Mouse (Mus musculus): ENCODE results near the gene Gak. TPM values are rescaled to one million over a fixed set of nuclear protein-coding genes. Genes with fewer than 3 reads are reported as not detected.

Gene Gak
- polyA plus RNA-seq, 1 experiment from 2014 or later = 75.7 TPM

GRCm38 (mm10) chr5:108669986-108670385 lies 40.4 kb upstream of the Gak start:
- Histone ChIP-seq H3K4me1 (ENCODE audit: control insufficient read depth, insufficient read depth, low read length) (peaks cover 12% of the 10 kb centered on the region), H3K9me3 (ENCODE audit: control insufficient read depth, low read length) (no peaks in the 10 kb centered on the region), H3K36me3 (ENCODE audit: control insufficient read depth, insufficient read depth, low read length) (peaks cover 8% of the 10 kb centered on the region), H3K27me3 (replicated peaks; ENCODE audit: control insufficient read depth, insufficient read depth, low read length) (no peaks in the 10 kb centered on the region), H3K4me3 (ENCODE audit: low read length) (peak overlapping the region; percentile 59; the same call in 1 of the 2 replicates), H3K9ac (ENCODE audit: low read depth, low read length) (peak overlapping the region; percentile 78), H3K27ac (ENCODE audit: low read length) (no peak overlapping the region; the same call in 1 of the 2 replicates), H3K4me2 (ENCODE audit: low read depth, low read length) (peak overlapping the region; percentile 63)
- no peak for ATAC-seq
- 77% methylated on average over 9 of the region's 9 CpGs for WGBS

DNA sequence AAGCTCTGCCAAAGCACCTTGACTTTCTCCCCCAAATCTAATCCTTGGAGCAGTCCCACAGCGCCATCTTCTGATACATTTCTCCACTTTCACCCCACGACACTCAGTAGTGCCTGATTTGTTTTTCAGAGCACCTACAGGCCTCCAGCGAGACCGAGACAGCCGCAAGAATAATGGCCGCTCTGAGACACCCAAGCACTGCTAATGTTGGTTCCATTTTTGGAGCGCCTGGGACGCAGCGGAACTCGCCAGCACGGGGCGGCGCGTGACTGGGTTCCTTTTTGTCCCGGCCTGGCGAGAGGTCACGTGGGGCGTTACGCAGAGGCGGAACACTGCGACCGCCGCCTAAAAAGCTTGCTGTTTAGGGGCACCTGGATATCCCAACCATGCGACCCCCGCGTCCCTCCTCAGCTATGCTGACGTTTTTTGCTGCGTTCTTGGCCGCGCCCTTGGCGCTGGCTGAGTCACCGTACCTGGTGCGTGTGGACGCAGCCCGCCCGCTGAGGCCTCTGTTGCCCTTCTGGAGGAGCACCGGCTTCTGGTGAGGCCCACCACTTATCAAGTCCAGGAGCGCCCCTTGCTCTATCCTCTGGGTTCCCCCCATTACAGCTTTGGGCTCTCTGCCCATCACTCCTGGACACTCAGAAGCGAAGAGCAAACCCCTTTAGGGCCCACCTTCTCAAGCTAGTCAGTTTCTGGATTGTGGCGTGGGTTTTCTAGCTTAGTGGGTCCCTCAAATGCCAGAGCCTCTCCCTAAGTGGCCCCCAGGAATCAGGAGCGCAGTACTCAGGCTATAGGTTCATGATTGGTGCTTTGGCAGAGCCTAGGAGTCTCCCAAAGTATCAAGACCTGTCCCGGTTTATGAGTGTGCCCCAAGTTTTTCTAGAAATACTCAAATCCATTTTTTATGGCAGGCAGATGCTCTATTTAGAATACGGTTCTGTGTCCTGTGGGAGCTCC lies 39.7 kb upstream of the Gak start, which contains the start of gene Dgkq:
Gene Dgkq, minus strand, starts transcription at position 696 of the 960 bp plus-strand sequence.
- H3K4me2 ChIP-seq (ENCODE audit: low read depth, low read length) = peak within 1 kb of the TSS; percentile 63
- H3K9ac ChIP-seq (ENCODE audit: low read depth, low read length) = peak within 1 kb of the TSS; percentile 78
- peaks cover 8% of the 10 kb centered on the region for H3K36me3 ChIP-seq (ENCODE audit: control insufficient read depth, insufficient read depth, low read length)
- H3K27me3 ChIP-seq (replicated peaks; ENCODE audit: control insufficient read depth, insufficient read depth, low read length) = no peaks in the 10 kb centered on the region
- H3K4me1 ChIP-seq (ENCODE audit: control insufficient read depth, insufficient read depth, low read length) = peaks cover 12% of the 10 kb centered on the region
- peak; percentile 85 for ATAC-seq
- H3K4me3 ChIP-seq (ENCODE audit: low read length) = peak within 1 kb of the TSS; percentile 59
- peak within 1 kb of the TSS; percentile 77 for H3K27ac ChIP-seq (ENCODE audit: low read length)
- WGBS = 4% methylated on average over 43 of the region's 43 CpGs
- H3K9me3 ChIP-seq (ENCODE audit: control insufficient read depth, low read length) = no peaks in the 10 kb centered on the region

DNA sequence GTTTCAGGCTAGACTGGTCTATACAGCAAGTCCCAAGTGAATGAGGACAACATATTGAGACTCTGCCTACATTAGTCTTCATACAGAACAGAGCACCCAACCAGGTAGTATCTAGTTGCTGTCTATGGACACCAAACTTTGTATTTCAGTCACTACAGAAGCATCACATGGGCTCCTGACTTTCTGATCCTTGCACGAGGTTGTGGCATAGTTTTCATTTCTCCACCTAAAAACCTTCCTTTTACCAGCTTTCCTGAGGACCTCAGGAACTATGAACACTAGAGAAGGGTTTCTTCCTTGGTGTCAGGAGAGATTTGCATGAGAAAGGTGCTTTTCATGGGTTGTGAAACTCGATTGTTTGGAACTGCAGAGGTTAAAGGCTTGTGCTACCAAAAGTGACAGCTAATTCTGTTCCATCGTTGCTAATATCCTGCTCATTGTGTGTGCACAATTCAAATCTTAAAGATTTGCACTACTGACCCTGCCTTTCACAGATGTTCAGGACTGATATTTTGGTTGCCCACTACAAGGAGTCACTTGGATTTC lies 38.9 kb upstream of the Gak start:
- ATAC-seq = no peak

GRCm38 (mm10) chr5:108667370-108667769 lies 37.8 kb upstream of the Gak start:
- Histone ChIP-seq H3K4me1 (ENCODE audit: control insufficient read depth, insufficient read depth, low read length) (peaks cover 12% of the 10 kb centered on the region), H3K9me3 (ENCODE audit: control insufficient read depth, low read length) (no peaks in the 10 kb centered on the region), H3K4me3 (ENCODE audit: low read length) (no peak overlapping the region), H3K27ac (ENCODE audit: low read length) (no peak overlapping the region), H3K36me3 (ENCODE audit: control insufficient read depth, insufficient read depth, low read length) (peaks cover 8% of the 10 kb centered on the region), H3K27me3 (replicated peaks; ENCODE audit: control insufficient read depth, insufficient read depth, low read length) (no peaks in the 10 kb centered on the region), H3K9ac (ENCODE audit: low read depth, low read length) (no peak overlapping the region), H3K4me2 (ENCODE audit: low read depth, low read length) (no peak overlapping the region)
- no peak for ATAC-seq
- WGBS = 77% methylated on average over 2 of the region's 2 CpGs

More for the DNA sequence above, 38.9 kb upstream of the Gak start:
- peak overlapping the region; percentile 78 for H3K9ac ChIP-seq (ENCODE audit: low read depth, low read length)
- peak overlapping the region; percentile 59 for H3K4me3 ChIP-seq (ENCODE audit: low read length)
- H3K4me1 ChIP-seq (ENCODE audit: control insufficient read depth, insufficient read depth, low read length) = peaks cover 12% of the 10 kb centered on the region
- no peaks in the 10 kb centered on the region for H3K27me3 ChIP-seq (replicated peaks; ENCODE audit: control insufficient read depth, insufficient read depth, low read length)
- H3K9me3 ChIP-seq (ENCODE audit: control insufficient read depth, low read length) = no peaks in the 10 kb centered on the region
- peak overlapping the region; percentile 63 for H3K4me2 ChIP-seq (ENCODE audit: low read depth, low read length)
- 16% methylated on average over 3 of the region's 3 CpGs for WGBS
- peak overlapping the region; percentile 77 for H3K27ac ChIP-seq (ENCODE audit: low read length)
- H3K36me3 ChIP-seq (ENCODE audit: control insufficient read depth, insufficient read depth, low read length) = peaks cover 8% of the 10 kb centered on the region

- Histone ChIP-seq H3K9ac (ENCODE audit: low read depth, low read length) (no peak overlapping the region), H3K27ac (ENCODE audit: low read length) (no peak overlapping the region), H3K4me2 (ENCODE audit: low read depth, low read length) (no peak overlapping the region), H3K4me1 (ENCODE audit: control insufficient read depth, insufficient read depth, low read length) (peaks cover 10% of the 10 kb centered on the region), H3K9me3 (ENCODE audit: control insufficient read depth, low read length) (no peaks in the 10 kb centered on the region), H3K27me3 (replicated peaks; ENCODE audit: control insufficient read depth, insufficient read depth, low read length) (no peaks in the 10 kb centered on the region), H3K4me3 (ENCODE audit: low read length) (no peak overlapping the region), H3K36me3 (ENCODE audit: control insufficient read depth, insufficient read depth, low read length) (no peaks in the 10 kb centered on the region)
- 34% methylated on average over 3 of the region's 3 CpGs for WGBS
- no peak for ATAC-seq
Measured at GRCm38 (mm10) chr5:108665066-108665465, 35.5 kb upstream of the Gak start.

- H3K27me3 ChIP-seq (replicated peaks; ENCODE audit: control insufficient read depth, insufficient read depth, low read length) = no peaks in the 10 kb centered on the region
- WGBS = 82% methylated on average over 4 of the region's 4 CpGs
- no peak overlapping the region for H3K4me3 ChIP-seq (ENCODE audit: low read length)
- ATAC-seq = no peak
- H3K27ac ChIP-seq (ENCODE audit: low read length) = no peak overlapping the region
- peaks cover 12% of the 10 kb centered on the region for H3K4me1 ChIP-seq (ENCODE audit: control insufficient read depth, insufficient read depth, low read length)
- no peaks in the 10 kb centered on the region for H3K36me3 ChIP-seq (ENCODE audit: control insufficient read depth, insufficient read depth, low read length)
- no peak overlapping the region for H3K4me2 ChIP-seq (ENCODE audit: low read depth, low read length)
- H3K9me3 ChIP-seq (ENCODE audit: control insufficient read depth, low read length) = no peaks in the 10 kb centered on the region
- H3K9ac ChIP-seq (ENCODE audit: low read depth, low read length) = no peak overlapping the region
Measured at GRCm38 (mm10) chr5:108662772-108663171, 33.2 kb upstream of the Gak start.

DNA sequence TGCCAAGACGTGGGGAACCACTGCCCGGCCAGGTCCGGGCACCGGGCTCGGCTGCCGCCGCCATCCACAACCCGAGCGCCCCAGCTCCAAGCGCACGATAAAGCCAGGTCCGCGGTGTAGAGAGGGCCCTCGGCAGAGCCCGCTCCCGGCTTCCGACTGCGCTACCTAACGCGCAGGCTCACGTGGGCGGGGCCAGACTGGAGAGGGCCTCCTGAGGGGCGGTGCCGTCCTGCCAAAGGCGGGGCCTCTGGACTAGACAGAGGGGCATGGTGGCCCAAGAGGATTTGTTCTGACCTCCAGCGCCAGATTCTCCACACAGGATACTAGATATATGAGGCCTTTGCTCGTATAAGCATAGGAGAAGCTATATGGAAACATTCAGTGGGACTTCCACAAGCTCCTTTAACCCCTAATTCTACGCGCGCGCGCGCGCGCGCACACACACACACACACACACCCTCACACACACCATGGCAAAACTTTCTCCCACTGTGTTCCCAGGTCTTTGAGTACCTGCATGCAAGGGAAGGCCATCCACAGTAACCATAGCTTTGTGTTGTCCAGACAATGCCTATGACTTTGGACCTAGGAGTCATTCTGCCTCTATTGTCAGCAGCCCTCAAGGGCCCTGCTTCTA lies 31.2 kb upstream of the Gak start:
- H3K4me3 ChIP-seq (ENCODE audit: low read length) = peak overlapping the region; percentile 92
- peak overlapping the region; percentile 96 for H3K9ac ChIP-seq (ENCODE audit: low read depth, low read length)
- 12% methylated on average over 36 of the region's 36 CpGs for WGBS
- H3K27ac ChIP-seq (ENCODE audit: low read length) = peak overlapping the region; percentile 19; the same call in 1 of the 2 replicates
- peak; percentile 98 for ATAC-seq
- no peaks in the 10 kb centered on the region for H3K9me3 ChIP-seq (ENCODE audit: control insufficient read depth, low read length)
- peaks cover 5% of the 10 kb centered on the region; the same call in 1 of the 2 replicates for H3K36me3 ChIP-seq (ENCODE audit: control insufficient read depth, insufficient read depth, low read length)
- peak overlapping the region; percentile 86 for H3K4me2 ChIP-seq (ENCODE audit: low read depth, low read length)
- no peaks in the 10 kb centered on the region for H3K27me3 ChIP-seq (replicated peaks; ENCODE audit: control insufficient read depth, insufficient read depth, low read length)
- peaks cover 12% of the 10 kb centered on the region for H3K4me1 ChIP-seq (ENCODE audit: control insufficient read depth, insufficient read depth, low read length)

DNA sequence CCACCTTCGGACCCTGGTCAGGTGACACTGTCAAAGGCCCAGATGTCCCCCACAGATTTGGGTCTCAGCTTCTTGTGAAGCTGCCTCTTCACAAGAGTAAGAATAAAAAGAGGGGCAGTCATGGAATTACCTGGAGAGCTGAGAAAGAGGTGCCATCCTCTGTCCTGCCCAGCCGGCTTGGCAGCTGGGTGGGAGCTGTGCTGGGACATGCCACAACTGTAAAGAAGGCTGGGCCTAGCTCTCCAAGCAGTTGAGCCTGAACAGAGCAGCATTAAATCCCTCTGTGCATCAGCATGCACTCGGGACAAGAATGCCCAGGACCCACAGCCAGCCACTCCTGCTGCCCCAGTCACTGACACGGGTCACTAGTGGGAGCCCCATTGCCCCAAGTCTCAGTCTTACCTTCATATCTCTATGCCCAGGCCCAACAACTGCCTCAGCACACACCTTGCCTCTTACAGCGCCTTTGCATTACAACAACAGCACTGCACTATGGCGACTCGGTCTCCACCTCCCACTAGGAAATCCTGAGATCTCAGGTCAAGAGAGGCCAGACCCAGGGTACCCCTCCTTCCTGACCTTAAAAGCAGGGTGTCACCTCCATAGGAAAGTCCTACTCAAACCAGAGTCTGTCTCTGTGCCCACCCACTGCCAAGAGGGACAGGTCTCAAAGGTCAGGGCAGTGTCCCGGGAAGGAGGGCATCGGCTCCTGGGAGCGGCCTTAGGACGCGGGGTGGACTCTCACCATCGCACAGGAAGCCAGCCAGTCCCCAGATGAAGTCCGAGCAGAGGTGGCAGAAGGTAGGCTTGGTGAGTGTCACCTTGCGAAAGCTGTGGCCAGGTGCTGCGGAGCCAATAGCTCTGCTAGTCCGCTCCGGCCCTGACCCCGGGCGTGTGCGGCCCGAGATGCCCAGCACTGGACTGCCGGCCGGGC lies 30.4 kb upstream of the Gak start, which contains the start of gene Idua:
Gene Idua, plus strand, starts transcription at position 634 of the 934 bp plus-strand sequence.
- peak within 1 kb of the TSS; percentile 96 for H3K9ac ChIP-seq (ENCODE audit: low read depth, low read length)
- peak within 1 kb of the TSS; percentile 44 for H3K27ac ChIP-seq (ENCODE audit: low read length)
- ATAC-seq = peak; percentile 71
- peak within 1 kb of the TSS; percentile 86 for H3K4me2 ChIP-seq (ENCODE audit: low read depth, low read length)
- no peaks in the 10 kb centered on the region for H3K9me3 ChIP-seq (ENCODE audit: control insufficient read depth, low read length)
- H3K4me1 ChIP-seq (ENCODE audit: control insufficient read depth, insufficient read depth, low read length) = peaks cover 12% of the 10 kb centered on the region
- peak within 1 kb of the TSS; percentile 92 for H3K4me3 ChIP-seq (ENCODE audit: low read length)
- H3K27me3 ChIP-seq (replicated peaks; ENCODE audit: control insufficient read depth, insufficient read depth, low read length) = no peaks in the 10 kb centered on the region
- peaks cover 7% of the 10 kb centered on the region; the same call in 1 of the 2 replicates for H3K36me3 ChIP-seq (ENCODE audit: control insufficient read depth, insufficient read depth, low read length)
- WGBS = 9% methylated on average over 24 of the region's 24 CpGs

All from intestine, embryonic 16.5 days (tissue).